Mouse (Mus musculus) urinary bladder, postnatal 4 days (tissue): ENCODE measurements around the gene Rtl8a.
"Not testable (repeated sequence)": the region's sequence is repeated elsewhere in the genome, so short reads cannot be mapped to it uniquely, and the experiment has no call there.

Source experiments
- DNase-seq, 2 experiments: peaks; one replicate each; pipeline ENCODE4 v3.0.0; 2021 to 2022; ENCODE audit warnings: low spot score in 2 of 2

Gene Rtl8a

GRCm38 (mm10) chrX:53642980-53643961, at the start of gene Rtl8a:
TSS of gene Rtl8a (minus strand) at chrX:53643682.
- DNase-seq: peak; percentile 64 to 85

- DNase-seq: no peak
These were observed 49.7 kb upstream of the Rtl8a start for GRCm38 (mm10) chrX:53693141-53693540.

GRCm38 (mm10) chrX:53692065-53692464, 48.6 kb upstream of the Rtl8a start:
- DNase-seq: peak in 1 of 2 experiments; percentile 52

- DNase-seq: not testable (repeated sequence)
These were observed 41.2 kb upstream of the Rtl8a start for GRCm38 (mm10) chrX:53684676-53685075.

- DNase-seq: not testable (repeated sequence)
These were observed 39.2 kb upstream of the Rtl8a start for GRCm38 (mm10) chrX:53682650-53683049.

- peak in 1 of 2 experiments; percentile 66 for DNase-seq
These were observed 33.5 kb upstream of the Rtl8a start for GRCm38 (mm10) chrX:53676943-53677342.

- not testable (repeated sequence) for DNase-seq
These were observed 27.2 kb upstream of the Rtl8a start for GRCm38 (mm10) chrX:53670696-53671095.

- peak; percentile 69 to 77 for DNase-seq
These were observed 26.8 kb upstream of the Rtl8a start, which contains the start of gene Rtl8b for GRCm38 (mm10) chrX:53670294-53670693. TSS of gene Rtl8b (minus strand) at chrX:53670408.

GRCm38 (mm10) chrX:53669557-53670270, 26.2 kb upstream of the Rtl8a start:
- DNase-seq: not testable (repeated sequence)

- not testable (repeated sequence) for DNase-seq
These were observed 9.4 kb upstream of the Rtl8a start for GRCm38 (mm10) chrX:53652917-53653316.

- no peak for DNase-seq
These were observed 2.4 kb upstream of the Rtl8a start for GRCm38 (mm10) chrX:53645885-53646284.

GRCm38 (mm10) chrX:53642604-53642979, 890 bp downstream of the Rtl8a start:
- DNase-seq: not testable (repeated sequence)

- not testable (repeated sequence) for DNase-seq
These were observed 5.4 kb downstream of the Rtl8a start for GRCm38 (mm10) chrX:53638107-53638506.

- not testable (repeated sequence) for DNase-seq
These were observed 32.1 kb downstream of the Rtl8a start for GRCm38 (mm10) chrX:53611395-53611794.

GRCm38 (mm10) chrX:53610571-53610970, 32.9 kb downstream of the Rtl8a start:
- peak in 1 of 2 experiments; percentile 60 for DNase-seq

- not testable (repeated sequence) for DNase-seq
These were observed 34.6 kb downstream of the Rtl8a start, which contains the start of gene Gm14597 for GRCm38 (mm10) chrX:53608879-53609278. TSS of gene Gm14597 (minus strand) at chrX:53608979.

- DNase-seq: no peak
These were observed 35.2 kb downstream of the Rtl8a start for GRCm38 (mm10) chrX:53608122-53608813.

GRCm38 (mm10) chrX:53607242-53608121, 36.0 kb downstream of the Rtl8a start, which contains the start of gene Rtl8c:
TSS of gene Rtl8c (plus strand) at chrX:53608032.
- DNase-seq: peak; percentile 24 to 62

- not testable (repeated sequence) for DNase-seq
These were observed 37.3 kb downstream of the Rtl8a start for GRCm38 (mm10) chrX:53606176-53606575.

GRCm38 (mm10) chrX:53599993-53600392, 43.5 kb downstream of the Rtl8a start:
- peak in 1 of 2 experiments; percentile 67 for DNase-seq
